Mouse (Mus musculus) thymus, postnatal 4 days (tissue): Measurements from ENCODE around the gene Gm49388.
A peak's percentile ranks its signal among the peaks of the same experiment; 100 is the strongest.

Experiments
- DNase-seq: peaks from one replicate; pipeline ENCODE4 v3.0.0; 2021

Gene Gm49388

DNA sequence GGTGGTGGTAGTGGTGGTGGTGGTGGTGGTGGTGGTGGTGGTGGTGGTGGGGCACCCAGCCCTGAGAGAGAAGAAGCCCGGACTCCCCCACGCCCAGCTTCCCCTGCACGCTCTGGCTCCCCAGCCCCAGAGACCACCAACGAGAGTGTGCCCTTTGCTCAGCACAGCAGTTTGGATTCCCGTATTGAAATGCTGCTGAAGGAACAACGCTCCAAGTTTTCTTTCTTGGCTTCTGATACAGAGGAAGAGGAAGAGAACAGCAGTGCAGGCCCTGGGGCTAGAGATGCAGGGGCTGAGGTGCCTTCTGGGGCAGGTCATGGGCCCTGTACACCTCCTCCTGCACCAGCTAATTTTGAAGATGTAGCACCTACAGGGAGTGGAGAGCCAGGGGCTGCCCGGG lies at the start of gene Gm49388:
Gm49388 (plus strand) TSS at position 301 of the 400 bp plus-strand sequence.
- no peak for DNase-seq

DNA sequence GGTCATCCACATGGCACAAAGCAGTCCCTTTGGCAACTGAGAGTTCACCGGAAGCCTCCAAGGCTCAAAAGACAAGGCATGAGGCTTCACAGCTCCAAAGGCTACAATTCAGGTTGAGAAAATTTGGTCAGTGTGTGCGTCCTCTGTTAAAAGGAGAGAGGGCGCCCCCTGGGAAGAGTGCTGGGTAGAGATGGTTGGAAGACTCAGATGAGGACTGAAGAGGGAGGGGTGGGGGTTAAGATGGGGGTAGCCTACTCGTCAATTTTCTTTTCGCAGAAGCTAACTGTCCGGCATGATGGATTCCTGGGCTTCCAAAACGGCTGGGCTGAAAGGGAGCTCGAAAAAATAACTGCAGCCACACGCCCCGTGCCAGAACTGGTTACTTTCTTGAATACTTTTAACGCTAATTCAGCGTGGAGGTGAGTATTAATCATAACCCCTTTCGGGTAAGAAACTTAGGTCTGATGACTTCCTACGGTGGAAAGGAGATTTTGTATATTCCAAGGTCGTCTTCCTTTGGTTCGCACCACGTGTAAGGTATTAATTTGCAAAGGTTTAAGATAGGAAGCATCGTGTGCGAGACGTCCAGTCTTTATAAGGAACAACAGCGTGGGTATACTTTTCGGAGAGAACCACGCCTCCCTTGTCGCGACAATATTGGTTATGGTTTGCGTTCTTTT lies 40.9 kb upstream of the Gm49388 start, which contains the start of gene Fbxl19:
Fbxl19 (plus strand) TSS at position 178 of the 680 bp plus-strand sequence.
- DNase-seq, result peak; percentile 90

DNA sequence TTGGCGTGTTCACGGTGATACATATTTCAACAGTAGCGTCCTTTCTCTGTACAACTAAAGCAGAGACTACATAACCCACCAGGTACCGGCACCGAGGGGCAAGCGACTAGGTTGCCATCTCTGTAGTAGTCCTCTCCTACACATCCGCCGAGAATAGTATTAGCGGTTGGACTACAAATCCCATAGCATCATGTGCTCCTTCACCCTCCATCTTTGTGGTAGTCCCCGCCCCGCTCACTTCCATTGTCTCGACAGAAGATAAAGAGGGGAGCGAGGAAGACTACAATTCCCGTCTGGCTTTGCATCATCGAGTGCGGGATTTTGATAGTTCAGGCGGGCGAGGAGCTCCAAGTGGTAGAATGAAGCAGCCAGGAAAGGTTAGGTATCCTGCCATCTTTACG lies 40.2 kb upstream of the Gm49388 start:
- DNase-seq, result peak; percentile 88

DNA sequence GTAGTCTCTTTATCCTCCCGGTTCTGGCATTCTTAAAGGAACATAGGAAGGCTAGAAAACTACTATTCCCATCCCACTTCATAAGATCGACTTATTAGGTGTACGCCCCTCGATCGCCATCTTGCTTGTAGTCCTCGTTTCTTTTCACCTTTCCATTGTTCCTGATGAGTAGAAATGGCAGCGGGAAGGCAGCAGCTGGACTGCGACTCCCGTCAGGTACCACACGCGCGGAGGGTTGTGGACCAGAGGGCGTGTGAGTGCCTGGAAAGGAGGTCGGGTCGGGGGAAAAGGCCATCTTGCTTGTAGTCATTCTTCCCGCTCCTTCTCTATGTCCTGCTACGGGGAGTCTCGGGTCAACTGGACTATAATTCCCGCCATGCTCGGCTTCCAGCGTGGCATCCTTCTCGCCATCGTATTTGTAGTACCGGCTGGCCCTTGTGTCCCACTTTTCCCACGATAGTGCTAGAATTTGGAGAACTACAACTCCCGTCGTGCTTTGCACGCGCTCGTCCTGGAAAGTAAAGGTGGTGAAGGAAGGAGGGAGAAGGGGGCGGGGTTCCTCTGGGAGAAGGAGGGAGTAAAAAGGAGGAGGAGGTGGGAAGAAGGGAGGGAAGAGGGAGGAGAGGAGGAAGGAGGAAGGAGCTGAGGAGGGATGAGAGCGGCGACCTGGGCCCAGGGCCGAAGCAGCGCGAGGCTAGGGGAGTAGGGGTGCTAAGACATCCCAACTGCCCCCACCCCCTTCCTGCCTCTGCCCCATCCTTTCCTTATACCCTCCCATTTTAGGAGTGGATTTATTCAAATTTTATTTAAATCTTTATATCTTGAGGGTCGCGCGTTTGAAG lies 39.5 kb upstream of the Gm49388 start:
- DNase-seq, result peak; percentile 75

DNA sequence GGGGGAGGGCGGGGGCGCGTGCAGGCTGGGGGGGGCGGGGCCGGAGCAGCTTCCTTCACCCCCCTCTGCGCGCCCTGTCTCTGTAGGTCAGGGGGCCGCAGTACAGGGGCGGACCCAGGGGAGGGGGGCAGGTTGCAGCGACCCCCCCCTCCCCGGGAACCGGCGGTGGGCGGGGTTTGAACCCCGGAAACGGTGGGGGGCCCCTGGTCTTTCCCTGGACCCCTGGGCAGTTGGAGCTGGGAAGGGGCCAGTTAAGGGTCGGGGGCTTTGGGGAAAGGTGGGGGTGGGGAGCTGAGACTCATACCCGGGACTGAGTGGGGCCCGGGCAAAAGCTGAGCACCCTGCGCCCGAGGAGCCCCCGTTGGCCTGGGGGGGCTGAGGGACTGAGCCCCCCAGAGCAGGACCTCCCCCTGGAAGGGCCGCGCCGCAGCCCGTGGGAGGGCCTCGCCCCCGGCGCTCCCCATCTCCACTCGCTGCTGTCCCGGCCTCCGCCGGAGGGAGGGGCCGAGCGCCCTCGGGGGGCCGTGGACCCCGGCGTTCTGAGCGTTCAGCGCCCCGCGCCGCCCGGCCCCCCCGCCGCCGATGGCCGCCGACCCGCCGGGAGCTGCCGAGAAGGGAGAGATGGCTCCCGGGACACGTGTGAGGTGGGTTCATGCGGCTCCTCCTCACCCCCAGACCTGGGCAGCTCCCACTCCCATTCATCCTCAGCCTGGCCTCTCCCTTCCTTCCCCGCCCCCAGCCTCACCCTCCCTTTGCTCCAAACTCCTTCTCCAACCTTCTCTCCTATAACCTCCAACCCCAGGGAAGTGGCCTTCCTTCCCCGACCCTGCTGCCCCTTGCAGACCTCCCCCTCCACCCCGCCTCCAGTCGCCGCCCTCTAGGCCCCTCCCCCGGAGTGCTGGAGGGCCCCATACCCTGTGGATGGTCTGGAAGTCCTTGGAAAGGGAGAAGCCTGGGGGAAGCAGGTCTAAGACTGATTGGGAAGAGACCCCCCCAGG lies 38.6 kb upstream of the Gm49388 start:
- peak; percentile 70 for DNase-seq

DNA sequence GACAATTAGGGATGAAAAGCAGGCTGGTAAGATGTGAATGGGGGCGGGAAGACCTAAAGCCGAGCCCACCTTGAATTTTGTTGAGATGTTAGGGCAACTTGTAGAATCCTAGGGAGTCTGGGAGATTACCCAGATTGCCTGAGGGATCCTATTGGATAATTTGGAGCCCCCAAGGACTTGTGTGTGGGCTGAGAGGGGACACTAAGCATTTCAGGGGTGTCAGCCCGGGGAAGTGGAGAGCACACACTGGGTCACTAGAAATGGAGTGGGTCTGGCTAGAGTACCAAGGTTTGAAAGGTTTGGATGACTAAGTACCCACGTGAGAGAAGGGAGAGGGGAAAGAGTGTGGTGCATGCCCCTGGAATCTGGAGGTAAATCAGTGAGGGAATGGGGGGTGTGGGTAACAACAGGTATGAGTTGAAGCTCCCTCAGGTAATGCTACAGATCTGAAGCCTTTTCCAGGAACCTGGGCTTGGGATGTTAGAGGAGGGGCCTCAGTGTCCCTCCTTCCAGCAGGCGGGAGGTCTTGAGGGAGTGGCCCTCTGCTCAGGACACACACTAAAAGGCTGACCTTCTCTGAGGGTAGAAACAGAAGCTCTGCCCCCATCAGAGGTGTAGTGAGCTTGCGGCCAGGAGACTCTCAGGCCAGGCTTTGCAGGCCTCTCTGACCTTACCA lies 37.7 kb upstream of the Gm49388 start:
- no peak for DNase-seq

DNA sequence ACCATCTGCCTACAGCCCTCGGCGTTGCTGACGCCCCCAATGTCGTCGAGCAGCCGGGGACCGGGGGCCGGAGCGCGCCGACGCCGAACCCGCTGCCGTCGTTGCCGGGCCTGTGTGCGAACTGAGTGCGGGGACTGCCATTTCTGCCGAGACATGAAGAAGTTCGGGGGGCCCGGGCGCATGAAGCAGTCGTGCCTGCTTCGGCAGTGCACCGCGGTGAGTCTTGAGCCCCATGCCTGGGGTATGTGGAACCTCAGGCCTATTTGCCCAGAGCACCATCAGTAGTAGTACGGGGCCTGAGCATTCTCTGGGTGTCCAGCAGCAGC lies 37.2 kb upstream of the Gm49388 start:
- DNase-seq, result peak; percentile 28

DNA sequence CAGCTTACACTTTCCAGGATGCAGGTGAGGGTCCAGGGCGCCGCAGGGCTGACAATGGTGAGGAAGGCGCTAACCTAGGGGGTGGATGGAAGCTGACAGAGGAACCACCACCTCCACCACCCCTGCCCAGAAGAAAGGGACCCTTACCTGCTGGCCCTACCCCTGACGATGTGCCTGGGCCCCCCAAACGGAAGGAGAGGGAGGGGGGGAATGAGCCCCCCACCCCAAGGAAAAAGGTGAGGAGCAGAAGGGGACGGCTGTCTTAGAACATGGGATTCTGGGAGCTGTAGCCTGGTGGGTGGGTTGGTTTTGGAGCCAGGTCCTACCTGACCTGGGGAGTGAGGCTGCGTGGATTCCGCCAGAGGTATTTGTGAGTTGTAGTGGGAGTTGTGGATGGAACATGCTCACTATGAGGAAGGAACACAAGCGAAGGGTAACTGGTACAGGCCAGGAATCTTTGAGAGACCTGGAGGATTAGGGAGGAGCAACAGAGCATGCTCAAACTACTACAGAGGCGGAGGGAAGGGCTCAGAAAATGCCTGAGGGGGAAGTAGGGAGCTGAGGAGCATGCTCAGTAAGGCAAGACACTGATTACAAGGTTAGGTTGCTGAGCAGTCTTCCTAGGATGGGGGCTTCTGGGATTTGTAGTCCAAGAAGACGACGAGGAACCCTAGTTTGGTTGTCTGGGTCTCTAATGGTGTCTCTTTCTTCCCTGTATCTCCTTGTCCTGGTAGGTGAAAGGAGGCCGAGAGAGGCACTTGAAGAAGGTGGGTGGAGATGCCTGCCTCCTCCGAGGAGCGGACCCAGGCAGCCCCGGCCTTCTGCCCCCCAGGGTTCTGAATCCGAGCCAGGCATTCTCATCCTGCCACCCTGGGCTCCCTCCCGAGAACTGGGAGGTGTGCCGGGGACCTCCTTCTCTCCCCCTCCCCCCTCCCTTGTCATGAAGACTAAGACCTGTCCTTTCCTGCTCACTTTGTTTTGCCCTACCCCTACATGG lies 35.0 kb upstream of the Gm49388 start:
- DNase-seq, result no peak

DNA sequence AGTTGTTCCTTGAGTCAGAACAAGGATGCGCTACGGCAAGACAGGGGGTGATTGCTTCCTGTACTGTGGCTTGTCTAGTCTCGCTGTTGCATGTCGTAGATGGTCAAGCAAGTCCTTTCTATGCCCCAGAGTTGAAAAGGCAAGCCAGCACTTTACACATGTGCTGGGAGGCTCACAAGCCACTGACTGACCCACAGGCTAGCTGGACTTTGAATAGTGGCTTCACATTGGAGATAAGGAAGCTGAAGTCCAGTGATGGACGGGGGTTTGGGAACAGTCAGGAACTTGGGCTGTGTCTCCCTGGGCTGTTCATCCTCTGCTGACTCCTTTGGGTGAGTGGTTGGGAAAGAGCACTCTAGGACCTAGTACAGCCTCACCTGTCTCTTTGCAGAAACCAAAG lies 33.8 kb upstream of the Gm49388 start:
- no peak for DNase-seq

DNA sequence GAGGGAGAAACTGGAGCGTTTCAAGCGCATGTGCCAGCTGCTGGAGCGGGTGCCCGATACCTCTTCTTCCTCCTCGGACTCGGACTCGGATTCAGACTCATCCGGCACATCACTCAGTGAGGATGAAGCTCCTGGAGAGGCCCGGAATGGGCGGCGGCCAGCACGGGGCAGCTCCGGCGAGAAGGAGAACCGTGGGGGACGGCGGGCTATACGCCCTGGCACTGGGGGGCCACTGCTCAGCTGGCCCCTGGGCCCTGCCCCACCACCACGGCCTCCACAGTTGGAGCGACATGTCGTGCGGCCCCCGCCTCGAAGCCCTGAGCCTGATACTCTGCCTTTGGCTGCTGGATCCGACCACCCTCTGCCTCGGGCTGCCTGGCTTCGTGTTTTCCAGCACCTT lies 33.3 kb upstream of the Gm49388 start:
- DNase-seq, result no peak

DNA sequence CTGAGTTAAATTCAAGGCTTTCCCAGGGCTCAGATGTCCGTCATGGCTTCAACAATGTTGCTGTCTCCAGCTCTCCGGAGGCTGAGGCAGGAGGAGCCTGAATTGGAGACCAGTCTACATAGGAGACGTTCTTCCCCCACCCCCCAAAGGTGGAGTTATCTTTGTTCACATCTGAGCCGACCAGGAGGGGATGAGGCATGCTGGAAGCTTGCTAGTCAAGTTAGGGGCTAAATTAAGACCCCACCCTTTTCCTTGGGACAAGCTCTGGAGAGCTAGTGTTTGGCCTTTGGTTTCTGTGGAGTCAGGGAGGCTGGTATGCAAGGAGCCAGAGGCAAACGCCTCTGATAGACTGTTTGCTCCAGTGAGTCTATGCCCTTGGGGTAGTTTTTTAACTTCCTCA lies 32.2 kb upstream of the Gm49388 start:
- DNase-seq, result no peak

DNA sequence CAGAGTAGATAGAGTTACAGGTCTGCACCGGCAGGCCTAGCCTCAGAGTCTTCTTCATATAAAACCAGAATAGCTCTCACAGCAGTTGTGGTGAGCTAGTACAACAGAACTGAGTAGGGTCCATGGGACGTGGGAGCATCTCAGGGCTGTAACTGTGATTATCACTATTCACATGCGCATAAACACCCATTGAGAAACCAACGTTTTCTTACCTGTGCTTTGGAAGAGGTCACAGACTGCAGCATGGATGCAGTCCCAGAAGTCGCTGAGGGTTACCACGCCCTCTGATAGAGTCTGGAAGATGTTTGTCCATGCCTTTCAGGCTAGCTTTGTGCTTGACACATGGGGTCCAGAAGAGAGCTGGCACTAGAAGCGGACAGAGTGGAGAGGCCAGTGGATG lies 31.7 kb upstream of the Gm49388 start:
- no peak for DNase-seq

DNA sequence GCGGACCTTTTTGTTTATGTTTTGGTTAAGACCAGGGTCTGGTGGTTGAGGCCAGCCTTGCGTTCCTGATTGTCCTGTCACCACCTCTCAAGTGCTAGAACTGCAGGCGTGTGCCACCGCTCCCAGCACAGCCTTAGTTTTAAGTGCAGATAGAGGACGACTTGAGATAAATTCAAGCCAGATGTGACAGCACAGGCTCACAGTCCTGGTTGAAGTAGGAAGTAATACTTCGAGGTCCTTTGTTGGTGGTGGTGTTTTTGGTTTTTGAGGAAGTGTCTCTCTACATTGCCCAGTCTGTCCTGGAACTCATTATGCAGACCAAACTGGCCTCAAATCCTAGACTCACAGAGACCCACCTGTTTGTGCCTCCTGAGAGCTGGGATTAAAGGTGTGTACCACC lies 25.7 kb upstream of the Gm49388 start:
- DNase-seq, result no peak

DNA sequence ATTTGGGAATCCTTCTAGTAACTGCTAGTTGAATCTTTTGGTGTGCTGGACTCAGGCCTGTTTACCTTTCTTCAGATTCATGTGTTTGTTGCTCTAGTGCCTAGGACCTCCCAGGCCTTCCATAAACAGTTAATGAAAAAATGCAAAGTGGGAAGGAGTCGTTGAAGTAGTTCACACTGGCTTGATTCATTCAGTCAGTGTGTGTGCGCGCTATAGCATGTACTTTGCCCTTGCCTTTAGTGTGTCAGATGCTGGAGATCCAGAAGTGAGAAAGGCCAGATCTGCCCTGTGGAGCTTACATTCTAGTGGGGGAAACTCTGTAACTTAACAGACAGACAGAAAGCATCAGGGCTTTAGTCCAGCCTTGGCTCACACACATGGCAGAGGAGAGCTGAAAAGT lies 24.9 kb upstream of the Gm49388 start:
- no peak for DNase-seq

DNA sequence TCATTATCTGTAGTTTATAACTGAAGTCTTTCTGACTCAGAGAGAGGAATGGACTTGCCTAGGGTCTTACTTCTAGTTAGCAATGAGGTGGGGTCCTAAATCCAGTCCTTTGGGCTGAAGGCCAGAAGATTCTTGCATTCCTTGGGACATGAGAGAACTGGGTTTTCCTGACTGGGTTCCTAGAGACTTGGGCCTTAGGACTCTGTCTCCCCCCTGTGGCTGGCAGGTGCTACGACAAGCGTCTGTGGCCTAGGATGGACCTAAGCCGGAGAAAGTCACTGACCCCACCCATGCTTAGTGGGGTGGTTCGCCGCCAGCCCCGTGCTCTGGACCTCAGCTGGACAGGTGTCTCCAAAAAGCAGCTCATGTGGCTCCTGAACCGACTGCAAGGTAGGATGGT lies 24.4 kb upstream of the Gm49388 start:
- peak; percentile 75 for DNase-seq

DNA sequence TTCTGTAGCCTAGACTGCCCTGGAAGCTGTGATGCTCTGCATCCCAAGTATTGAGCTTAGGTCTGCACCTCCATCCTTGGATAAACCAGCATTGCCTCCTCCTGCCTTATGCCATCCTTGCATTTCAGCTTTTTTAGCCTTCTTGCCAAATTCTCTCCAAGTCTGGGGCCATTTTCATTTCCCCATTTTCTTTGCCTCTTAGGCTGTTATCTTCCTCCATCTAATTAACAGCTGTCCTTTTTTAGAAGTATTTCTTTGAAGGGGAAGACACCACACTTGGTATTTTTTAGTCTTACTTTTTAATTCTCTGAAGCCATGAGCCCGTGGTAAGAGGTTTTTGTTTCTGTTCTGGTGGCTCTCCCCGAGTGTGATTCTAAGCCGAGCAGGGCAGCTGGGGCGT lies 21.8 kb upstream of the Gm49388 start:
- no peak for DNase-seq

DNA sequence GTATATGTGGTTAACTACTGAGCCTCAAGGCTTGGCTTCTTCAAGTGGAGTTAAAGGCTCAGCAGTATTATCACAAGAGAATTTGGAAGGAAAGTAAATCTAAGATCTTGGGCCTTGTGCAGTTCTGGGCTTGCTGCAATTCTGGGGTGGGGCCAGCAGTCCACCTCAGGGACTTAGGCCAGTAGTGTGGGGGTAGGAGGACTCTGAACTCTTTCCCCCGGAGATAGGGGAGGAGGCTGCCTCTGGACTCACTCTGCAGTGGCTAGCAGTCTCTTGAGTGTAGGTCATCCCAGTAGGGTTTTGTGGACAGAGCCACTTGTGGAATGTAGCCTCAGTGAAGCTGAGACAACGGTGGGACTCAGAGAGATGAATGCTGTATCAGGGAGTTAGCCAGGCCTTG lies 19.7 kb upstream of the Gm49388 start:
- DNase-seq, result no peak

DNA sequence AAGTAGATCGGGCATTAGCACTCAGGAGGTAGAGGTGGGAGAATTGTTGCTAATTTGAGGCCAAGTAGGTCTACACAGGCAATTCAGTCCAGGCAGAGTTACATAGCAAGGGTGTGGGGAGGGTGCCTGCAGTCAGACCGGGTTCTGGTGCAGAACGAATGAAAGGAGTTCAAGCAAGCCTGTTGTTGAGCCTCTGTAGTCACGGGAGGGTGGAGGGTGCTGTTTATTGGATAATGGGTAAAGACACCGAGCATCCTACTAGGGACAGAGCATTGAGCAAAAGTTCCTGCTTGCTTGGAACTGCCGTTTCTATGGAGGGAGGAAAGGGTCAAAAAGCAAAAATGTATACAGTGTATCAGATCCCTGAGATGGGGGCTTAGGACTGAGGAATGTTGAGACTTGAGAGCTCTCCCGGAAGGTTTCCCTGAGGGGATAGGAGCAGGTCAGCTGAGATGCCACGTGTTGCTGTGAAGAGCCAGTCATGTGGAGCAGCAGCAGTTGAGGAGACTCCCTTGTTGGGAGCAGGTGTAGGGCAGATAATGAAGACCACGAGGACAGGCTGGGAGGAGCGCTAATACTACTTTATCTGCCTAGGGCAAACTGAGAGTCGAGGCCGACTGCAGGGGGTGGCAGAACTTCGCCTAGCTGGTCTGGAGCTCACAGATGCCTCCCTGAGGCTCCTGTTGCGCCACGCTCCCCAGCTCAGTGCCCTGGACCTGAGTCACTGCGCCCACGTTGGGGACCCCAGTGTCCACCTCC lies 18.4 kb upstream of the Gm49388 start:
- no peak for DNase-seq

DNA sequence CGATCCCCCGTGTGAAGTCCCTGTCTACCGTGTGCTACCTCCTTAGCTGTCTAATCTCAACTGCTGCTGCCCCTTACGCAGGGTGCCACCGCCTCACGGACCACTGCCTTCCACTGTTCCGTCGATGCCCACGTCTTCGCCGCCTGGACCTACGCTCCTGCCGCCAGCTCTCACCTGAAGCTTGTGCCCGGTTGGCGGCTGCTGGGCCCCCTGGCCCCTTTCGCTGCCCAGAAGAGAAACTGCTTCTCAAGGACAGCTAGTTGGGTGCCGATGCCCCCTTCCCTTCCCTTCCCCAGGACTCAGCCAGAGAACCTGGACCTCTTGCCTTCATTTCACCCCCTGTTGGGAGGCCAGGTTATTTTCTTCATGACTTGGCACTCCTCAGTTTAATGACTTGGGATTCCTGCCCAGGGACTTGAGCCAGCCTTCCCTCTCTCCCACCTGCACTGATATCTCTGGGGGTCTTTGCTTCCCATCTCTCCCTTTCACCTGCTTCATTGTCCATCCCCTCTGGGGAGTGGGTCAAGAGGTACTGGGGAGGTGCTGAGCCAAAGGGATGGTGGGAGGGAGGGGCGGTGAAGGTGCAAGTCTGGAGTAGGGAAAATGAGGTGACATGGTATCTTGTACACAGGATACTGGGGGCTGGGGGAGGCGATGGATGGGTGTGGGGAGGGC lies 17.6 kb upstream of the Gm49388 start:
- no peak for DNase-seq
